Mouse (Mus musculus): ENCODE measurements around the gene Il13. TPM values are rescaled to one million over a fixed set of nuclear protein-coding genes. Genes with fewer than 3 reads are reported as not detected.

The Il13 gene
- polyA plus RNA-seq, 1 experiment from 2014 or later, result not detected

DNA sequence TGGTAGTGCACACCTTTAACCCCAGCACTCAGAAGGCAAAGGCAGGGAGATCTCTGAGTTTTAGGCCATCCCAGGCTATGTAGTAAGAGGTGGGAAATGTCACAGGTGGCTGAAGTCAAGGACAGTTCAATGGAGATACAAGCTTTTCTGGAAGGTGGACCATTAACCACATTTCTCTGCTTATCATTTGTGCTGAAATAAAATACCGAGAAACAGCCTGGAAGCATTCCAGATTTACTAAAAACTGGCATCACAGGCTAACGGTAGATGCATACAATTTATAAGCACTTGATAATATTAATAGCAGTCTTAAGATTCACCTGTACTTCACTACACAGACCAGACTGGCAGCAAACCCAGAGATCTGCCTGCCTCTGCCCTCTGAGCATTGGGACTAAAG, 17.9 kb upstream of the Il13 start:
- 81% methylated on average over 2 of the region's 2 CpGs for WGBS
- H3K27ac ChIP-seq, result no peak overlapping the region
- ATAC-seq (ENCODE audit: insufficient read depth, low FRiP score, low read depth), result no peak
- H3K27me3 ChIP-seq (replicated peaks), result no peaks in the 10 kb centered on the region
- H3K4me2 ChIP-seq, result no peak overlapping the region
- no peak overlapping the region for H3K9ac ChIP-seq
- H3K4me1 ChIP-seq, result no peaks in the 10 kb centered on the region
- H3K9me3 ChIP-seq, result no peaks in the 10 kb centered on the region
- no peak overlapping the region for H3K4me3 ChIP-seq (replicated peaks)
- H3K36me3 ChIP-seq, result peaks cover 17% of the 10 kb centered on the region

DNA sequence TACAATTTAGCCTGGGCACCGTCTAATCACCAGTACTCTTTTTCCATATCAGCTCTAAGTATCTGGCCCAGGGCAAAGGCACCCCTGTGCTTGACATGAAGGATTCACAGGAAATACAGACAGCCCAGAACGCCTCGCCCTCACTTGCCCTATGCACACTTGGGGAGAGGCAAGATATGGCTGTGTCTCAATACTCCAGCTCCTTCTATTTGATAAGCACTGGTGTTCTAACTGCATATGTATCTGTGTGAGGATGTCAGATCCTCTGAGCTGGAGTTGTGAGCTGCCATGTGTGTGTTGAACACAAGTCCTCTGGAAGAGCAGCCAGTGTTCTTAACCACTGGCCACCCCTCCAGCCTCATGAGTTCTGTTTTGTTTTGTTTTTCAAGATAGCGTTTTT, 16.9 kb upstream of the Il13 start:
- no peaks in the 10 kb centered on the region for H3K27me3 ChIP-seq (replicated peaks)
- no peak overlapping the region for H3K27ac ChIP-seq
- H3K4me1 ChIP-seq, result no peaks in the 10 kb centered on the region
- no peaks in the 10 kb centered on the region for H3K9me3 ChIP-seq
- H3K4me2 ChIP-seq, result no peak overlapping the region
- WGBS, result 92% methylated on average over 4 of the region's 4 CpGs
- no peak for ATAC-seq (ENCODE audit: insufficient read depth, low FRiP score, low read depth)
- no peak overlapping the region for H3K9ac ChIP-seq
- no peak overlapping the region for H3K4me3 ChIP-seq (replicated peaks)
- peaks cover 17% of the 10 kb centered on the region for H3K36me3 ChIP-seq

DNA sequence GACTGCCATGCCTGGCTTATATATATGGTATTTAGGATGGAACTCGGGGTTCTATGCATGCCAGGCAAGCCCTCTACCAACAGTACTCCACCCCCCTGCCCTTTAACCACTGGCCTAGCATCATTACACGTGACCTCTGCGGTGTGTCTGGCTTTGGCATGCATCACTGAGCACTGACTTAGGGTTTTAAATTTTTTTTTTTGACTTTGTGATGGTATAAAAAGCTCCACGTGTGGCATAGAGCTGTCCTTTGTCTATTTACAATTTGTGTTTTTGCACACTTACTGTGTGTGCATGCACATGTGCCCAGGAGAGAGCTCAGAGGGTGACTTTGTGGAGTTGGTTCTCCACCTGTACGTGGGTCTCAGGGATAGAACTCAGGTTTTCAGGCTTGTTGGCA, 9.5 kb upstream of the Il13 start:
- no peaks in the 10 kb centered on the region for H3K9me3 ChIP-seq
- no peaks in the 10 kb centered on the region for H3K36me3 ChIP-seq
- H3K4me2 ChIP-seq, result no peak overlapping the region
- no peak for ATAC-seq (ENCODE audit: insufficient read depth, low FRiP score, low read depth)
- H3K9ac ChIP-seq, result no peak overlapping the region
- no peak overlapping the region for H3K4me3 ChIP-seq (replicated peaks)
- no peaks in the 10 kb centered on the region for H3K27me3 ChIP-seq (replicated peaks)
- WGBS, result 80% methylated on average over 5 of the region's 5 CpGs
- no peaks in the 10 kb centered on the region for H3K4me1 ChIP-seq
- H3K27ac ChIP-seq, result no peak overlapping the region

DNA sequence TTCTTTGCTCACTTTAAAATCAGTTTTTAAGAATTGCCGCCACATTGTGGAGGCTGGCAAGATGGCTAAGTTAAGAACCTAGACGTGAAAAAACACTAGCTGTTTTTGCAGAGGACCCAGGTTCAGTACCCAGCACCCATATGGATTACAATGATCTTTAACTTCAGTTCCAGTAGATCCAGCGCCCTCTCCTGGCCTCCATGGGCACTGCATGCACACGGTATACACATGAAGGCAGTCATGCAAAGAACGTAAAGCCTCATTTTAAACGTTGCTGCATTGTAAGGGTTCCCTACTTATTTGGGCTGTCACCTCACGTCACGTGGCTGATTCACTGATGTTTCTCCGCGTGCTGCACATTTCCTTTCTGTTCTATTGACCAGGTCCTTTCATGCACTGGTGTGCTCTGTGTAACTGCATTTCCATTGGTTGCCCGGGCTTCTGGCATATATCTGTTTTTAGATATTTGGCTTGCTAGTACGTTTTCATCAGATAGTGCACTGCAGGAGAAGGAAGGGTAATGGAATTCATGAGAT, 8.3 kb upstream of the Il13 start:
- no peak for ATAC-seq (ENCODE audit: insufficient read depth, low FRiP score, low read depth)
- WGBS, result 70% methylated on average over 12 of the region's 12 CpGs
- no peak overlapping the region for H3K9ac ChIP-seq
- H3K4me3 ChIP-seq (replicated peaks), result no peak overlapping the region
- no peak overlapping the region for H3K27ac ChIP-seq
- no peaks in the 10 kb centered on the region for H3K9me3 ChIP-seq
- no peak overlapping the region for H3K4me2 ChIP-seq
- H3K4me1 ChIP-seq, result no peaks in the 10 kb centered on the region
- no peaks in the 10 kb centered on the region for H3K36me3 ChIP-seq
- H3K27me3 ChIP-seq (replicated peaks), result no peaks in the 10 kb centered on the region

DNA sequence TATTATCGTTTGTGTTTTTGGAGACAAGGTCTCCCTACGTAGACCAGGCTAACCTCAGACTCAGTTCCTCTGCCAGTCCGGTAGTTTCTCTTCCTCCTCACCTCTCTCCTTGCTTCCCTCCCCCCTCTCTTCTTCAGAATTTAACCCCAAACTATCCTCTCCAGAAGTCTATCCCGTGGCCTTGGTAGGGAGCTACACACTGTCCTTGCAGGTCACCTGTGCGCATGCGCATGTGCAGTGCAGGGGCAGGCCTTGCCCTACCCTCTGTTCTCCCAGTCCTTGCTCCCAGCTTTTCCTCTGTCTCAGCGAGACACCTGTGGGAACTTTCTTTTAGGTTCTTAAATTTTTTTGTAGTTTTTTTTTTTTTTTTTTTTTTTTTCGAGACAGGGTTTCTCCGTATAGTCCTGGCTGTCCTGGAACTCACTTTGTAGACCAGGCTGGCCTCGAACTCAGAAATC, 3.3 kb upstream of the Il13 start:
- no peak for ATAC-seq (ENCODE audit: insufficient read depth, low FRiP score, low read depth)
- H3K27ac ChIP-seq, result no peak overlapping the region
- no peaks in the 10 kb centered on the region for H3K9me3 ChIP-seq
- H3K4me3 ChIP-seq (replicated peaks), result no peak overlapping the region
- 76% methylated on average over 10 of the region's 10 CpGs for WGBS
- no peak overlapping the region for H3K4me2 ChIP-seq
- H3K4me1 ChIP-seq, result peaks cover 7% of the 10 kb centered on the region
- H3K36me3 ChIP-seq, result no peaks in the 10 kb centered on the region
- H3K9ac ChIP-seq, result no peak overlapping the region
- peaks cover 11% of the 10 kb centered on the region; the same call in 1 of the 2 replicates for H3K27me3 ChIP-seq (replicated peaks)

DNA sequence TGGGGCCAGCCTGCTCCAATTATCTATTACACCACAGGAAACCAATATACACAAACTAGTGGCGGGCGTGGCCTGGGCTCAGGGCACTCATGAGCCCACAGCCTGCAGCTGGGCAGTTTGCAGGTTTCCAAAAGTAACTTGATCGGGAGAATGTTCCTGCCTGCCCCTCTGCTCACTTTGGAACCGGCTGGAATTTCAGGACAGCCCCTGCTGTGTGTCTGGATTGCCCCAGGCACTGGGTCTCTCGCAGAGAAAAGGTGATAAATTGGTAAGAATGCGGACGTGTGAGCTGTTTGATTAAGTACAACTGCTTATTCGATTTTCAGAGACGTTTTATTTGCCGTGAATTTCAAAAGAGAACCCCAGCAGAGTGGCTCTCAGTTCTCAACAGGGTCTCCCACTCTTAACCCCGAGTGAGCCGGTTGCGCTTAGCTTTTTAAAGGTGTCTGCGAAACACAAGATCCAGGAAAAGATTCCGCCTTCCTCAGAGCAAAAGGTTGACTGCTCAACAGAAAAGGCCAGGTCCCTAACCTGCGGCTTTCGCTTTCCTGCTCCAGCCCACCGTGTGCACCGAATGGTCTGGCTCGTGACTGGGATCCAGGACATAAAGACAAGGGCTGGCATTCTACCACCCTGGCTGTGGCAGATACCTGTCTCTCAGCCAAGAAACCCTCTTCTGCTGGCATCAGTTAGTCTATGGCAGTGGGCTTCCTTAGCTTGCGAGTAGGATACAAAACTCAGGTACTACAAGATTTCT, 2.7 kb upstream of the Il13 start:
- no peak overlapping the region for H3K9ac ChIP-seq
- no peak overlapping the region for H3K4me2 ChIP-seq
- no peaks in the 10 kb centered on the region for H3K36me3 ChIP-seq
- H3K27ac ChIP-seq, result no peak overlapping the region
- peaks cover 11% of the 10 kb centered on the region; the same call in 1 of the 2 replicates for H3K27me3 ChIP-seq (replicated peaks)
- H3K4me1 ChIP-seq, result peaks cover 7% of the 10 kb centered on the region
- H3K4me3 ChIP-seq (replicated peaks), result no peak overlapping the region
- no peaks in the 10 kb centered on the region for H3K9me3 ChIP-seq
- no peak for ATAC-seq (ENCODE audit: insufficient read depth, low FRiP score, low read depth)
- 23% methylated on average over 21 of the region's 21 CpGs for WGBS

DNA sequence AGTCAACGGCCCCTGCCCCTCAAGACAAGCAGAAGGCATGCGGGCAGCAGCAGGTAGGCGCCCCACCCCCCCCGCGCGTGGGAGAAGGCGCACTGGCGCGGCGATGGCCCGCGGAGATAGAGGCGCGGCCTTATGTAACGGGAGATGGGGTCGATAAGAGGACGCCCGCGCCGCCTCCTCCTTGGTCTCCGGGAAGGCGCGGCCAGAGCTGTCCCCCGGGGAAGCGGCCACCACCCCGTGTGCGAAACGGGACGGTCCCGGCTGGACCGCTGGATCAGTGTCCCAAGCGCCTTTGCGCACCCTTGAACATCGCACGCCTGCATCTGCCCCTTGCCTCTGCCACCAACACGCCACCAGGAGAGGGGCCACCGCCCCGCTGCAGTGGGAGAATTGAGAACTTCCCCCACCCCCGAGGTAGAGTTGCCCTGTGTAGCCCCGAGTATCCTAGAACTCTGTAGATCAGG, 1.7 kb upstream of the Il13 start:
- no peak overlapping the region for H3K27ac ChIP-seq
- no peak for ATAC-seq (ENCODE audit: insufficient read depth, low FRiP score, low read depth)
- H3K27me3 ChIP-seq (replicated peaks), result peaks cover 11% of the 10 kb centered on the region; the same call in 1 of the 2 replicates
- no peaks in the 10 kb centered on the region for H3K36me3 ChIP-seq
- H3K9me3 ChIP-seq, result no peaks in the 10 kb centered on the region
- peaks cover 7% of the 10 kb centered on the region for H3K4me1 ChIP-seq
- peak overlapping the region; percentile 33 for H3K4me3 ChIP-seq (replicated peaks)
- H3K4me2 ChIP-seq, result peak overlapping the region; percentile 77
- no peak overlapping the region for H3K9ac ChIP-seq
- under 1% methylated on average over 39 of the region's 40 CpGs for WGBS

DNA sequence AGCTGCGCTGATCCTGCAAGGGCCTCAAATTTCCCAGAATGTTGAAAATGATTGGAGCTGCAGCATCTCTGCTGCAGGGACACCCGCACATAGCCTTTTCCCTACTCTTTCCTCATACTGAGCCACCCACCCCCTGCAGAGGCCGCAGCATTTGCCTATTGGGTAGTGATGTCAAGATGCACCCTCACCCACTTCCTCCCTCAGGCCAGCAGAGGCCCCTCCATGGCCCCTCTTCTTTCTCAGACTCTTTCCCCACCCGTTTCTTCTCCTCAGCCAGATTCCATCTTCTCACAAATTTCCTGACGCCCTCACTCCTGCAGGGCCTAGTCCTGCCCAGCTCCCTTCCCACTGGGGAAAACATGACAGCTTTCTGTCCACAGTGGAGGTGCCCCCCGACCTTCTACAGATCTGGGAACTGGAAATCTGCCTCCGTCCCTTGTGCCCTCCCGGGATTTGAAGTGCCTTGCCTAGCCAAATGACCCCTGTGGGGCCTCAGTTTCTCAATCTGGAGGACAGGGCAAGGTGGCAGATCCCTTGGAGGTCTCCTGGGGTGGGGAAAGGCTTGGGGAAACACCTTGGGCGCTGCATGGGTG, 1.2 kb upstream of the Il13 start:
- H3K4me3 ChIP-seq (replicated peaks), result peak overlapping the region; percentile 33
- H3K4me2 ChIP-seq, result peak overlapping the region; percentile 77
- no peaks in the 10 kb centered on the region for H3K9me3 ChIP-seq
- WGBS, result 45% methylated on average over 9 of the region's 9 CpGs
- no peak overlapping the region for H3K27ac ChIP-seq
- H3K9ac ChIP-seq, result no peak overlapping the region
- H3K36me3 ChIP-seq, result no peaks in the 10 kb centered on the region
- peaks cover 7% of the 10 kb centered on the region for H3K4me1 ChIP-seq
- peaks cover 11% of the 10 kb centered on the region; the same call in 1 of the 2 replicates for H3K27me3 ChIP-seq (replicated peaks)
- ATAC-seq (ENCODE audit: insufficient read depth, low FRiP score, low read depth), result no peak

DNA sequence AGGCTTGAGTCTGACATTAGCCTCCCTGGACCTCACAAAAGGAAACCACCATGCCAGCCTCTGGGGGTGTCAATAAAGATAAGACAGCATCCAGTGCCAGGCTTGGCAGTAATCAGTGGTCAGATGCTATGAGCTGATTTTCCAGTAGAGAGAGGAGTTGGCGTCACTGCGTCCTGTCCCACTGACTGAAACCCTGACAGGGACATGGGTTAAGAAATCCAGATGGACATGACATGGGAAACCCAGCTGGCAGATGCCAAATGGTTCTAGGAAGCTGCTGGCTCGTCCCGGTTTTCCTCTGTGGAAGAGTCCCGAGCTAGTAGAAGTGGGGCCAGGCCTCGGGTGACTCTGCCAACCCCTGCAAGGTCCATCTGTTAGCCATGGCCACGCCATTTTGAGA, 858 bp downstream of the Il13 start:
- H3K9me3 ChIP-seq, result no peaks in the 10 kb centered on the region
- peaks cover 7% of the 10 kb centered on the region for H3K4me1 ChIP-seq
- no peak for ATAC-seq (ENCODE audit: insufficient read depth, low FRiP score, low read depth)
- H3K4me3 ChIP-seq (replicated peaks), result no peak overlapping the region
- no peak overlapping the region for H3K27ac ChIP-seq
- no peaks in the 10 kb centered on the region for H3K36me3 ChIP-seq
- no peak overlapping the region for H3K4me2 ChIP-seq
- H3K27me3 ChIP-seq (replicated peaks), result peaks cover 11% of the 10 kb centered on the region; the same call in 1 of the 2 replicates
- WGBS, result 82% methylated on average over 7 of the region's 7 CpGs
- no peak overlapping the region for H3K9ac ChIP-seq

DNA sequence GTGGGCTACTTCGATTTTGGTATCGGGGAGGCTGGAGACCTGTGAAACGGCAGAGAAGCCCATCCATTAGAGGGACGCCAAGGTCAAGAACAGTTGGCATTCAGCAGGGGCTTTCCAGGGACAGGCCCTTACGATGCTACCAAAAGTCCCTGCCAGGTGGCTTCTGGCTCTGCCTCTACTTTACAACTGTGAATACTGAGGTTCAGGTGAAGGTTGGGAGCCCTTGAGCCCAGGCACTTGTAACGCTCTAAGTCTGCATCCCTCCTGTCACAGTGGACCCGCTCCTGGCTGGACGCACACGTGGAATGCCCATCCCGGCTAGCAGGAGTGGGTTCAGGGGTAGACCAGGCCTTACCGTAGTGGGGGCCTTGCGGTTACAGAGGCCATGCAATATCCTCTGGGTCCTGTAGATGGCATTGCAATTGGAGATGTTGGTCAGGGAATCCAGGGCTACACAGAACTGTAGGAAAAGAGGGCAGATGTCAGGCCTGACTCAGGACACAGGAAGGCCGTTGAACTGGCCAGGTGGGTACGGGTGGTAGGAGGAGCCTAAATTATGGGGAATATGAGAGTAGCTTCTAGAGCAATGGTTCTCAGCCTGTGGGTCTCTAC, 2.3 kb downstream of the Il13 start:
- peaks cover 11% of the 10 kb centered on the region; the same call in 1 of the 2 replicates for H3K27me3 ChIP-seq (replicated peaks)
- 72% methylated on average over 14 of the region's 14 CpGs for WGBS

DNA sequence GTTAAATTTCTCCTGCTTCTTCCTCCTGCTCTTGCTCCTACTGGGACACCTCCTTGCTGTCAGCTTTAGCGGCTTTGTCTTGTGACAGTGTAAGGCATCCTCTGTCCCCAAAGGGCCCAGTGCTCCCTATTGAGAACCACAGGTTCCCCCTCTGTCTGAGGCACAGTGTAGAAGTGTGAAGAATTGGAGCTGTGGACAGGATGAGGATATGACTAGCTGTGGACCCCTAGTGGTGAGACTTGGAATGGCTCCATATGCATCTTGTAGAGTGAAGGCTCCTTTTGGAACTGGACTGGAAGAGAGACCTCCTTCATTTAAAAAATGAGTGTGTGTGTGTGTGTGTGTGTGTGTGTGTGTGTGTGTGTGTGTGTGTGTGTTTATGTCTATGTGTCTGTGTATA, 6.6 kb downstream of the Il13 start:
- Histone ChIP-seq H3K9ac (no peak overlapping the region), H3K27ac (no peak overlapping the region), H3K36me3 (no peaks in the 10 kb centered on the region), H3K4me1 (no peaks in the 10 kb centered on the region), H3K27me3 (replicated peaks) (no peaks in the 10 kb centered on the region; the same call in 1 of the 2 replicates), H3K4me2 (no peak overlapping the region), H3K4me3 (replicated peaks) (no peak overlapping the region), H3K9me3 (no peaks in the 10 kb centered on the region)
- WGBS, result 17% methylated on average over 1 of the region's 1 CpGs
- ATAC-seq (ENCODE audit: insufficient read depth, low FRiP score, low read depth), result peak; percentile 68; the same call in 1 of the 2 replicates

More for the DNA sequence above, 2.3 kb downstream of the Il13 start:
- H3K9ac ChIP-seq, result no peak overlapping the region
- H3K36me3 ChIP-seq, result no peaks in the 10 kb centered on the region
- peaks cover 7% of the 10 kb centered on the region for H3K4me1 ChIP-seq
- no peaks in the 10 kb centered on the region for H3K9me3 ChIP-seq
- no peak for ATAC-seq (ENCODE audit: insufficient read depth, low FRiP score, low read depth)
- H3K27ac ChIP-seq, result no peak overlapping the region
- H3K4me3 ChIP-seq (replicated peaks), result no peak overlapping the region
- no peak overlapping the region for H3K4me2 ChIP-seq

All from stomach, embryonic 15.5 days (tissue).